Mouse (Mus musculus) E14TG2a.4 (cell line): ENCODE measurements at regions not wholly inside any gene's neighbourhood (a gene's known extent, or its start where the extent isn't known, plus 50 kb on each side); places are given as distances from the start of the nearest gene placed in this dataset.

Experiments
- CTCF ChIP-seq: conservative IDR thresholded peaks from 2 replicates; pipeline ENCODE4 v1.5.1; 2014; ENCODE audit warnings: low read length
- NANOG ChIP-seq: IDR thresholded peaks from 2 replicates; pipeline ENCODE4 v1.6.1; 2014; ENCODE audit warnings: borderline replicate concordance, low read length, mixed read lengths
- POU5F1 ChIP-seq: IDR thresholded peaks from 2 replicates; pipeline ENCODE4 v1.6.1; 2014; ENCODE audit warnings: low read length, borderline replicate concordance

DNA sequence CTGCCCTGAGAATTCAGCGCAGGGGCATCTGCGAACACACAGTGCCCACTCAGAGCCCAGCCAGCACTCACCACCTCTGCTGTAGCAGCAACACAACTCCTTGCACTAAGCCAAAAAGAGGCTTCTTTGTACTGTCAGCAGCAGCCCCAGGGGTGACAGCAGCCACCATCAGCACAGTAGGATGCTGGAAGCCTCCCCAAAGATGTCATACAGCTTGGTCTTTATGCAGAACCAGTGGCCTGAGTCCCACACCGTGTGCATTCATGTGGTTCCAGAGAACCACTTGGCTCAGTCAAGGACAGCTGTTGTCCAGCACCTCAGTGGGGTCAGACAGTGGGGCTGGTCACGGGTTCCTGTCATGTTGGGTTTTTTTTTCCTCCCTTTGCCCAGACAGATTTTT lies 98.6 kb upstream of the Mc3r start:
- TF ChIP-seq CTCF (no peak), NANOG (no peak), POU5F1 (no peak)
